Mouse (Mus musculus) embryonic facial prominence, embryonic 10.5 days (tissue): Measurements from ENCODE around the gene Ndrg2. TPM values are rescaled to one million over a fixed set of nuclear protein-coding genes. Genes with fewer than 3 reads are reported as not detected.
"Not testable (repeated sequence)": the region's sequence is repeated elsewhere in the genome, so short reads cannot be mapped to it uniquely, and the experiment has no call there.

Experiments
- DNase-seq: peaks from one replicate; pipeline ENCODE4 v3.0.0-alpha.2; 2017; ENCODE audit warnings: low spot score
- H3K27ac ChIP-seq: fragments of 300-500 bp; sonication (generic); replicated peaks from 2 replicates; pipeline ENCODE4 v1.5.1; 2016; ENCODE audit warnings: mild to moderate bottlenecking
- H3K27me3 ChIP-seq: fragments of 300-500 bp; sonication (generic); replicated peaks from 2 replicates; pipeline ENCODE4 v1.6.1; 2016; ENCODE audit warnings: low read depth, mild to moderate bottlenecking; ENCODE audit not compliant: poor library complexity, severe bottlenecking
- H3K36me3 ChIP-seq: fragments of 300-500 bp; sonication (generic); replicated peaks from 2 replicates; pipeline ENCODE4 v1.6.1; 2016; ENCODE audit warnings: mild to moderate bottlenecking, moderate library complexity
- H3K4me1 ChIP-seq: fragments of 300-500 bp; sonication (generic); 2 replicates; pipeline ENCODE4 v1.6.1; 2016
- H3K4me3 ChIP-seq: fragments of 300-500 bp; sonication (generic); 2 replicates; pipeline ENCODE4 v1.5.1; 2016; ENCODE audit warnings: mild to moderate bottlenecking, moderate library complexity
- H3K9me3 ChIP-seq: fragments of 300-500 bp; sonication (generic); 2 replicates; pipeline ENCODE4 v1.6.1; 2016; ENCODE audit warnings: mild to moderate bottlenecking
- WGBS: fragments of 180-500 bp; shearing (Covaris S2); methylation state at CpG from one replicate; pipeline ENCODE4 v1.1.7; 2016; 5-methylcytosine and 5-hydroxymethylcytosine counted together
- polyA plus RNA-seq: library from polyadenylated mRNA; unstranded; fragments of >200 nt; fragmentation: Nextera tagmentation; extraction: Ambion mirVana; gene quantifications from 2 replicates; pipeline ENCODE4 v1.2.1, GENCODE M21; 2016

Ndrg2 gene
- polyA plus RNA-seq, 1 experiment from 2014 or later = 16.6 TPM

DNA sequence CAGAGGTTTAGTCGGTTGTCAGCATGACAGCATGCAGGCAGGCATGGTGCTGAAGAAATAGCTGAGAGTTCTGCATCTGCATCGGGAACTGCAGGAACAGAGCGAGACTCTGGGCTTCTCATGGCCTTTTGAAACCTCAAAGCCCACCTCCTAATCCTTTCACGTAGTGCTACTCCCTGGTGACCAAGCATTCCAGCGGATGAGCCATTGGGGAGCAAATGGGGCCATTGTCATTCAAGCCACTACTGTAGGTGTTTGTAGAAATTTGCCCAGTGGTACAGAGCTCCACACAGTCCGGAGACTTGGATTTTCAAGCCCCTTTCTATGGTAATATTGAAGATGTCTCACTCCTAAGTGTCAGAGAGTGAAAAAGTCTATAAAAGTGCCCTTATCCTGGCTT is 27.9 kb downstream of the Ndrg2 start:
- Histone ChIP-seq H3K4me3 (peak overlapping the region; percentile 85), H3K4me1 (peaks cover 17% of the 10 kb centered on the region), H3K27ac (no peak overlapping the region), H3K9me3 (no peaks in the 10 kb centered on the region), H3K27me3 (no peaks in the 10 kb centered on the region), H3K36me3 (peaks cover 53% of the 10 kb centered on the region)
- DNase-seq = no peak
- 58% methylated on average over 6 of the region's 6 CpGs for WGBS

DNA sequence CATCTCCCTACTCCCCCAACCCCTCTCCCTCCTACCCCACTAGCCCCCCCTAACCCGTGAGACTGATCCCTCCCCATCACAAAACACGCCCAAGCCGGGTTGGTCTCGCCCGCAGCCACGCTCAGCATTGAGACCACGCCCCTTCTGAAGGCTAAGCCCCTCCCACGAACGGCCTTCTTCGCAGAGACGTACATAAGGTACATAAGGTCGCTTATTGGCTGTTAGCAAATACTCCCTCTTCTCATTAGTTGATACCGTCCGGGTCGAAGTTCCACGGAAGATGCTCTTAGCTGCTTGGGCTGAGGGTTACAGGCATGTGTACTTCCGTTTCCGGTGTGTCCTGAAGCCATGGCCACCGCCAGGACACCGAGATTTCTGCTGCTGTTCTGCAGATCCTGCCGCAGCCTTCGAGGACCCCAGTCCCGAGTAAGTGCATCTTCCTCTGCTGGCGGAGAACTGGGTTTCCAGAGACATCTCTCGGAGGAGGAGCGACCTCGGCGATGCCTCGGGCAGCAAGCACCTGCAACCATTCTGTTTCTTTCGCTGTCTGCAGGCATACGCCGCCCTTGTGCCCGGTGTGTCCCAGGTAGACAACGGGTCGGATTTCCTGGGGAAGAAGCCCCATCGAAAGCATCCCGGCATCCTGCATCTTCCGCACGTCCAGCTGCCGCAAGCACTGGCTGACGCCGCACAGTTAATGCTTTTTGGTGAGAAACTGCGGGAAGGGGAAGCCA is 29.2 kb downstream of the Ndrg2 start, which contains the start of gene Mettl17:
Gene Mettl17 (plus strand): TSS at position 245 of the 734 bp plus-strand sequence.
- peak within 1 kb of the TSS; percentile 85 for H3K4me3 ChIP-seq
- no peaks in the 10 kb centered on the region for H3K27me3 ChIP-seq
- H3K9me3 ChIP-seq = no peaks in the 10 kb centered on the region
- WGBS = under 1% methylated on average over 43 of the region's 43 CpGs
- H3K36me3 ChIP-seq = peaks cover 40% of the 10 kb centered on the region
- DNase-seq = peak; percentile 98
- peak within 1 kb of the TSS; percentile 90 for H3K27ac ChIP-seq
- H3K4me1 ChIP-seq = peaks cover 17% of the 10 kb centered on the region

DNA sequence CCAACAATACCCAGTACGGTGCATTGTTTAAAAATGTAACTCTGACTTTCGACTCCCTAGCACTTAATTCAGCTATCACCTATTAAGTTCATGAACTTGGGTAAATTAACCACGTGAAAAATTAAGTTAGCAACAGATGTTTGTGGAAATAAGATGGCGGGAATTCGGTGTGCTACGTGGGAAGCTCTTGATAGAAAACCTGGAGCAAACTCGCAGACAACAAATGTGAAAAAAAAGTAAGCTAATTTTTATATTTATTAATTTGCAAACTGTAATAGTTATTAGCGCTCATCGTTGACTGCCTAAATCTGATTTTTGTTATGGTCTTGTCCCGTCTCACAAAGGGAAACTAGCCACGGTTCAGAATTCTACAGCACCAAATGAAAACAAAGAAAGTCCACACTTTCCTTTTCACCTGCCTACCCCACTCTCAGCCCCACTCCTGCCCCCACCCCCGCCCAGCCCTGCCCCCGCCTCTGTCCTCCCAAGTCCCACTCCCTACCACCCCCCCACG is 29.9 kb downstream of the Ndrg2 start:
- DNase-seq = no peak
- Histone ChIP-seq H3K36me3 (peaks cover 33% of the 10 kb centered on the region), H3K27me3 (no peaks in the 10 kb centered on the region), H3K9me3 (no peaks in the 10 kb centered on the region), H3K4me1 (peaks cover 17% of the 10 kb centered on the region), H3K4me3 (peak overlapping the region; percentile 85), H3K27ac (peak overlapping the region; percentile 90)
- WGBS = 1% methylated on average over 14 of the region's 14 CpGs

DNA sequence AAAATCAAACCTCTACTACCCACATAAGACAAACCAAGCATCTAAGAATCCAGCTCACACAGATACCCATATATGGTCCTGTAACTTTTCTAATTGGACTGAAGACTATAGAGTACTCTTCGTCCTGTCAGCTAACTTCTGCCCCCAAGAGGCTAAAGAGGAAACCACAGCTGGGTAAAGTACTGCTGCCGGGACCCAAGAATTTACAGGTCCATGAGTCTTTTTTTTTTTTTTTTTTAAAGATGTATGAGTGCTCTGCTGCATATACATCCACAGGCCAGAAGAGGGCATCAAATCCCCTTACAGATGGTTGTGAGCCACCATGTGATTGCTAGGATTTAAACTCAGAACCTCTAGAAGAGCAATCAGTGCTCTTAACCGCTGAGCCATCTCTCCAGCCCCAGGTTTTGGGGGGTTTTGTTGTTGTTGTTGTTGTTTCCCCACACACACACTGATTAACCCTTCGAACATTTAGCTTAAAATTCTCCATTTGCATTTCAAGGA is 30.4 kb downstream of the Ndrg2 start:
- peaks cover 17% of the 10 kb centered on the region for H3K4me1 ChIP-seq
- H3K4me3 ChIP-seq = peak overlapping the region; percentile 85
- no peaks in the 10 kb centered on the region for H3K9me3 ChIP-seq
- no peaks in the 10 kb centered on the region for H3K27me3 ChIP-seq
- 2% methylated on average over 4 of the region's 4 CpGs for WGBS
- peak; percentile 71 for DNase-seq
- H3K27ac ChIP-seq = peak overlapping the region; percentile 90
- H3K36me3 ChIP-seq = peaks cover 28% of the 10 kb centered on the region

DNA sequence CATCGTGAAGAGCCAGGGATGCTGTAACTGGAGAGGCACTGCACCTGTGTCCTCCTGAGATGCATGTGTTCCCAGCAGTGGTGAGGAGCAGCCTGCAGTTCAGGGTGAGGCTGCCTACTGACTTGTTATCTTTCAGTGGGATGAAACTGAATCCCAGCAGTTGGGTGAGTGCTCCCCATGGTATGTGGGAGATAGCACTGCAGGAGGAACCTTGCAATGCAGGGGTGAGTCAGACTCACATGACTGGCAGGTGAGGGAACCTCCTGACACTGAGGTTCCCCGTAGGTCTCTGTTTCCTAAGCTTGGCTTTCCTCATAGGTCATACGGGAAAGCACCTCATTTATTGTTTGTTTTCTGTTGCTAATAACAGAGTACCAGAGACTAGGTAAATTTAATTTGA is 36.4 kb downstream of the Ndrg2 start:
- WGBS = 83% methylated on average over 3 of the region's 3 CpGs
- Histone ChIP-seq H3K4me3 (no peak overlapping the region), H3K4me1 (no peaks in the 10 kb centered on the region), H3K27ac (no peak overlapping the region), H3K27me3 (no peaks in the 10 kb centered on the region), H3K36me3 (no peaks in the 10 kb centered on the region), H3K9me3 (no peaks in the 10 kb centered on the region)
- no peak for DNase-seq

DNA sequence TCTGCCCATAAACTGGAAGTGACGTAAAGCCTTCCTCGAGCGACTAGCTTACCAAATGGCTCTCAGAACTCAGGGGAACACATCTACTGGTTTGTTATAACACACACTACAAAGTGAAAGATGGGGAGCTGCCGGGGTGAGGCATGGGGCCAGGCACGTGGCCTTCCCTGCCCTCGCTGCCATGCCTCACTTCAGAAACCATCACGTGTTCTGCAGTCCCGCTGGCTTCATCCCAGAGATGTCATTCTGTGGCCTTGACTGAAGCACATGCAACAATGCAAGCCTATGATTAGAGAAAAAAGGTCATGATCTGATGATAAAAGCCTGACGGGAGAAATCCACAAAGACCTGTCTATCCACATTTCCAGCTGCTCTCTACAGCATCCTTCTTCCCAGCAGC is 42.2 kb downstream of the Ndrg2 start:
- Histone ChIP-seq H3K36me3 (no peaks in the 10 kb centered on the region), H3K27me3 (no peaks in the 10 kb centered on the region), H3K9me3 (no peaks in the 10 kb centered on the region), H3K27ac (no peak overlapping the region), H3K4me1 (no peaks in the 10 kb centered on the region), H3K4me3 (no peak overlapping the region)
- DNase-seq = no peak
- 78% methylated on average over 9 of the region's 9 CpGs for WGBS

DNA sequence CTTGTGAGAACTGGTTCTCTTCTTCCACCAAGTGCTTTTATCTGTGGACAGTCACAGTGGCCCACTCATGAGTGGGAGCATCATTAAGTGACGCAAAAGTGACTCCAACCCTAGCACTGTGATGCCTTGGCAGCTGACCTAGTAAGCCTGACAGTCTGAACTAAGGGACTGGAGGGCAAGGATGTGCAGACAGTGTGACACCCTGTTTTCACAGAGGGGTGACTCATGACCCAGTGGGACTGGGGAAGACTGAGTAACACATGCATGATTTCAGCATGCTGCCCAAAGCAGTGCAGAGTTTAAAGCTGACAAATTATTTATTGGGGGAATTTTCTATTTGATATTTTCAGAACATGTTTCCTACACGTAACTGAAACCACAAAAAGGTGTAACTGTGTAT is 43.2 kb downstream of the Ndrg2 start:
- no peaks in the 10 kb centered on the region for H3K36me3 ChIP-seq
- 84% methylated on average over 2 of the region's 2 CpGs for WGBS

DNA sequence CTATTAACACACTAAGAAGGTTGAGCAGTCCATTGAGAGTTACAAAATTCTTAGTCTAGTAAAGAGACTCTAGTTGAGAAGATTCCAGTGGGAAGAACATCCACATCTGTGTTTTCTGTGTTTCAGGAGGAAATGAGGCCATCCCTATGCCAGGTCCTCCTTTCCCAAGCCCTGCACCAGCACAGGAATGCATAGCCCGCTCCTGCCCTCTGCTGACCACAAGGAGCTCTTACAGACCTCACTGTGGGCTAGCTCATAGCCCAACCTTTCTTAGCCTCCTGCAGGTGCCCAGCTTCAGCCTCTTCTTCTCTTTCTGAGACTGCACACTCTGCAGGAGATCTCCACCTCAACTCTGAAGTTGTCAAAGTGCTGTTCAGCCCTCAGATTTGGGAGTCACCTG is 50.4 kb downstream of the Ndrg2 start:
- peak; percentile 38 for DNase-seq
- H3K27ac ChIP-seq = not testable (repeated sequence)
- 0% methylated on average over 1 of the region's 1 CpGs for WGBS

More for the DNA sequence above, 43.2 kb downstream of the Ndrg2 start:
- no peak for DNase-seq
- H3K4me1 ChIP-seq = no peaks in the 10 kb centered on the region
- H3K9me3 ChIP-seq = no peaks in the 10 kb centered on the region
- H3K27ac ChIP-seq = no peak overlapping the region
- H3K4me3 ChIP-seq = no peak overlapping the region
- no peaks in the 10 kb centered on the region for H3K27me3 ChIP-seq

DNA sequence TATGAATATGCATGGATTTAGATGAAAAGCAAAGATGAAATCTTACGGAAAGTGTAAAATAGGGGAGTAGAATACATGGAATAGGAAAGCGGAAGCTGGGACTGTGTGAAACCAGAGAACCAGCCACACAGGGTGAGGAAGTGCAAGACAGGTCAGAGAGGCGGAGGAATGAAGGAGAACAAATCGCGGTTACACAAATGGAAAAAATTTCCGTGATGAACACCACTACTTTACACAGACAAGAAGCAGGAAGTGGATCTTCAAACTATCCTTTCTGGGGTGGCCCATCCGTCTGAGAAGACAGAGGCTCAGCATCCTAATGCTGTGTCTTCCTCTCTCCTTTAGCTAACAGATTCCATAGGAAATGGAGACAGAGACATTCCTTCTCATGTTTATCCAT is 58.7 kb downstream of the Ndrg2 start:
- not testable (repeated sequence) for H3K9me3 ChIP-seq, H3K4me3 ChIP-seq, H3K27me3 ChIP-seq, DNase-seq, H3K36me3 ChIP-seq, H3K4me1 ChIP-seq, H3K27ac ChIP-seq
- 84% methylated on average over 7 of the region's 7 CpGs for WGBS

More for the DNA sequence above, 50.4 kb downstream of the Ndrg2 start:
- not testable (repeated sequence) for H3K4me1 ChIP-seq, H3K36me3 ChIP-seq, H3K4me3 ChIP-seq, H3K27me3 ChIP-seq, H3K9me3 ChIP-seq

Other genes starting within 250 kb of the Ndrg2 start
- not detected in 2 replicates for gene Gm17079, start 218.7 kb downstream of the Ndrg2 start, polyA plus RNA-seq
- gene Gm5800, start 197.0 kb downstream of the Ndrg2 start, polyA plus RNA-seq = not detected in 2 replicates
- gene Ang4, start 140.6 kb downstream of the Ndrg2 start, polyA plus RNA-seq = not detected in 2 replicates
- not detected in 2 replicates for gene AY358078, start 114.1 kb downstream of the Ndrg2 start, polyA plus RNA-seq
- not detected in 2 replicates for gene Ear6, start 60.5 kb downstream of the Ndrg2 start, polyA plus RNA-seq
- gene Mettl17, start 29.3 kb downstream of the Ndrg2 start, polyA plus RNA-seq = 52.4 and 53.0 TPM in 2 replicates
- gene Slc39a2, start 21.3 kb downstream of the Ndrg2 start, polyA plus RNA-seq = 0.60 and 0.62 TPM in 2 replicates
- gene Tppp2, start 4.3 kb upstream of the Ndrg2 start, polyA plus RNA-seq = not detected in 2 replicates
- gene Rnase13, start 8.6 kb upstream of the Ndrg2 start, polyA plus RNA-seq = not detected in 2 replicates
- 151 and 163 TPM in 2 replicates for gene Arhgef40, start 70.6 kb upstream of the Ndrg2 start, polyA plus RNA-seq
- gene Tmem253, start 101.5 kb upstream of the Ndrg2 start, polyA plus RNA-seq = 0.65 and 0.72 TPM in 2 replicates
- gene Zfp219, start 106.6 kb upstream of the Ndrg2 start, polyA plus RNA-seq = 57.5 and 63.2 TPM in 2 replicates
- not detected in 2 replicates for gene Olfr221, start 128.3 kb upstream of the Ndrg2 start, polyA plus RNA-seq
- gene Hnrnpc, start 189.9 kb upstream of the Ndrg2 start, polyA plus RNA-seq = 893 and 906 TPM in 2 replicates
- gene Rpgrip1, start 196.5 kb upstream of the Ndrg2 start, polyA plus RNA-seq = 129 and 133 TPM in 2 replicates